Mouse (Mus musculus) midbrain, postnatal 0 days (tissue): ENCODE results near the gene Igfals. TPM values are rescaled to one million over a fixed set of nuclear protein-coding genes. Genes with fewer than 3 reads are reported as not detected.
A peak's percentile ranks its signal among the peaks of the same experiment; 100 is the strongest.

Source experiments
- ATAC-seq: fragments of 200-750 bp; cut with Nextera tagmentation; 2 replicates; pipeline ENCODE4 v1.8.0; 2017; ENCODE audit warnings: moderate number of reproducible peaks, mild to moderate bottlenecking, moderate TSS enrichment, moderate library complexity; ENCODE audit not compliant: low FRiP score
- DNase-seq: peaks from one replicate; pipeline ENCODE4 v3.0.0-alpha.2; 2015; ENCODE audit warnings: low spot score
- H3K27ac ChIP-seq: fragments of 300-500 bp; sonication (generic); 2 replicates; pipeline ENCODE4 v1.5.1; 2014; ENCODE audit warnings: low read depth, mild to moderate bottlenecking, low read length, mixed read lengths
- H3K27me3 ChIP-seq: fragments of 300-500 bp; sonication (generic); 2 replicates; pipeline ENCODE4 v1.6.1; 2014; ENCODE audit warnings: low read length, control low read depth, mixed read lengths; ENCODE audit not compliant: insufficient read depth
- H3K36me3 ChIP-seq: fragments of 300-500 bp; sonication (generic); 2 replicates; pipeline ENCODE4 v1.6.1; 2014; ENCODE audit warnings: low read length, control low read depth, mixed read lengths; ENCODE audit not compliant: insufficient read depth
- H3K4me1 ChIP-seq: fragments of 300-500 bp; sonication (generic); 2 replicates; pipeline ENCODE4 v1.6.1; 2014; ENCODE audit warnings: mild to moderate bottlenecking, control low read depth, antibody characterized with exemption, low read length, mixed read lengths; ENCODE audit not compliant: insufficient read depth
- H3K4me2 ChIP-seq: fragments of 300-500 bp; sonication (generic); 2 replicates; pipeline ENCODE4 v1.6.1; 2014; ENCODE audit warnings: low read depth, mild to moderate bottlenecking, low read length, mixed read lengths; ENCODE audit not compliant: poor library complexity, severe bottlenecking
- H3K4me3 ChIP-seq: fragments of 300-500 bp; sonication (generic); 2 replicates; pipeline ENCODE4 v1.5.1; 2014; ENCODE audit warnings: low read depth, mild to moderate bottlenecking, low read length, moderate library complexity
- H3K9ac ChIP-seq: fragments of 300-500 bp; sonication (generic); replicated peaks from 2 replicates; pipeline ENCODE4 v1.6.1; 2014; ENCODE audit warnings: mild to moderate bottlenecking, low read length, moderate library complexity, mixed read lengths; ENCODE audit not compliant: poor library complexity, severe bottlenecking
- H3K9me3 ChIP-seq: fragments of 300-500 bp; sonication (generic); 2 replicates; pipeline ENCODE4 v1.6.1; 2016; ENCODE audit warnings: low read length, control low read depth
- CTCF ChIP-seq: IDR thresholded peaks from 2 replicates; pipeline ENCODE4 v1.5.1; 2016; ENCODE audit warnings: antibody characterized with exemption, mild to moderate bottlenecking
- WGBS: fragments of 180-500 bp; shearing (Covaris S2); extraction: QIAGEN DNeasy Blood & Tissue Kit; methylation state at CpG from one replicate; pipeline ENCODE4 v1.1.7; 2014; 5-methylcytosine and 5-hydroxymethylcytosine counted together
- polyA plus RNA-seq: library from polyadenylated mRNA; unstranded; fragments of >200 nt; fragmentation: Nextera tagmentation; extraction: Ambion mirVana; gene quantifications from 2 replicates; pipeline ENCODE4 v1.2.1, GENCODE M21; 2015
- total RNA-seq: library from RNA; depleted of rRNA; stranded (reverse); fragments of >200 nt; gene quantifications from 2 replicates; pipeline ENCODE4 v1.2.3, GENCODE M21; 2014; rRNA removed

The Igfals gene
- total RNA-seq (0.28 TPM in 1 of 2 replicates, not detected in the other), polyA plus RNA-seq (0.31 TPM in 1 of 2 replicates, not detected in the other)

- TF ChIP-seq CTCF: no peak
- Histone ChIP-seq H3K9me3 (no peaks in the 10 kb centered on the region), H3K4me3 (no peak within 1 kb of the TSS), H3K27ac (no peak within 1 kb of the TSS), H3K27me3 (no peaks in the 10 kb centered on the region), H3K9ac (no peak within 1 kb of the TSS), H3K4me2 (no peak within 1 kb of the TSS), H3K4me1 (no peaks in the 10 kb centered on the region), H3K36me3 (peaks cover 51% of the 10 kb centered on the region)
- WGBS: 85% methylated on average over 8 of the region's 8 CpGs
- no peak for ATAC-seq
- DNase-seq: no peak
Measured at GRCm38 (mm10) chr17:24865776-24866175, at the start of gene Igfals. TSS of gene Igfals (plus strand) at chr17:24865997.

GRCm38 (mm10) chr17:24817503-24817902 lies 48.3 kb upstream of the Igfals start:
- Histone ChIP-seq H3K27ac (no peak overlapping the region), H3K9me3 (no peaks in the 10 kb centered on the region), H3K27me3 (0 out of 2 replicates have a peak, but pooled peaks cover 5% of the 10 kb centered on the region), H3K4me1 (no peaks in the 10 kb centered on the region), H3K4me2 (no peak overlapping the region), H3K4me3 (no peak overlapping the region), H3K9ac (no peak overlapping the region), H3K36me3 (no peaks in the 10 kb centered on the region)
- peak; percentile 15 for DNase-seq
- TF ChIP-seq CTCF: peak; percentile 69
- 44% methylated on average over 1 of the region's 1 CpGs for WGBS
- ATAC-seq: no peak

- Histone ChIP-seq H3K9ac (no peak overlapping the region), H3K27me3 (0 out of 2 replicates have a peak, but pooled peaks cover 5% of the 10 kb centered on the region), H3K27ac (no peak overlapping the region), H3K4me1 (no peaks in the 10 kb centered on the region), H3K36me3 (no peaks in the 10 kb centered on the region), H3K9me3 (no peaks in the 10 kb centered on the region), H3K4me2 (no peak overlapping the region), H3K4me3 (no peak overlapping the region)
- no peak for TF ChIP-seq CTCF
- DNase-seq (no peak), ATAC-seq (no peak)
- WGBS: 46% methylated on average over 6 of the region's 6 CpGs
Measured at GRCm38 (mm10) chr17:24818172-24818571, 47.6 kb upstream of the Igfals start.

GRCm38 (mm10) chr17:24819469-24819868 lies 46.3 kb upstream of the Igfals start:
- no peak for TF ChIP-seq CTCF
- Histone ChIP-seq H3K36me3 (no peaks in the 10 kb centered on the region), H3K4me3 (no peak overlapping the region), H3K4me1 (no peaks in the 10 kb centered on the region), H3K4me2 (no peak overlapping the region), H3K9ac (no peak overlapping the region), H3K27me3 (0 out of 2 replicates have a peak, but pooled peaks cover 8% of the 10 kb centered on the region), H3K27ac (no peak overlapping the region), H3K9me3 (no peaks in the 10 kb centered on the region)
- 69% methylated on average over 2 of the region's 2 CpGs for WGBS
- ATAC-seq (no peak), DNase-seq (no peak)

- 61% methylated on average over 3 of the region's 3 CpGs for WGBS
- H3K4me3 ChIP-seq: no peak overlapping the region
- DNase-seq (no peak), ATAC-seq (no peak)
- no peaks in the 10 kb centered on the region for H3K9me3 ChIP-seq
- no peak overlapping the region for H3K27ac ChIP-seq
- 0 out of 2 replicates have a peak, but pooled peaks cover 8% of the 10 kb centered on the region for H3K27me3 ChIP-seq
- no peak for TF ChIP-seq CTCF
- no peaks in the 10 kb centered on the region for H3K4me1 ChIP-seq
- H3K9ac ChIP-seq: no peak overlapping the region
- no peaks in the 10 kb centered on the region for H3K36me3 ChIP-seq
- no peak overlapping the region for H3K4me2 ChIP-seq
Measured at GRCm38 (mm10) chr17:24821351-24822280, 44.2 kb upstream of the Igfals start.

GRCm38 (mm10) chr17:24839842-24840241 lies 26.0 kb upstream of the Igfals start, which contains the start of gene Hagh:
TSS of gene Hagh (plus strand) at chr17:24840143.
- 72% methylated on average over 8 of the region's 8 CpGs for WGBS
- H3K36me3 ChIP-seq: no peaks in the 10 kb centered on the region
- no peak for ATAC-seq

More at GRCm38 (mm10) chr17:24839842-24840241, 26.0 kb upstream of the Igfals start, which contains the start of gene Hagh:
- H3K27ac ChIP-seq: no peak within 1 kb of the TSS
- peaks cover 22% of the 10 kb centered on the region; the same call in 1 of the 2 replicates for H3K27me3 ChIP-seq
- no peak for TF ChIP-seq CTCF
- H3K4me3 ChIP-seq: no peak within 1 kb of the TSS
- H3K4me2 ChIP-seq: no peak within 1 kb of the TSS
- H3K9ac ChIP-seq: no peak within 1 kb of the TSS
- DNase-seq: no peak
- H3K4me1 ChIP-seq: no peaks in the 10 kb centered on the region
- H3K9me3 ChIP-seq: no peaks in the 10 kb centered on the region
